Mouse (Mus musculus) lung, postnatal 0 days (tissue): ENCODE data around the gene Gse1. TPM values are rescaled to one million over a fixed set of nuclear protein-coding genes. Genes with fewer than 3 reads are reported as not detected.

Source experiments
- ATAC-seq: fragments of 200-750 bp; cut with Nextera tagmentation; 2 replicates; pipeline ENCODE4 v1.8.0; 2017; ENCODE audit warnings: moderate library complexity
- DNase-seq: peaks from one replicate; pipeline ENCODE4 v3.0.0-alpha.2; 2016; ENCODE audit warnings: low spot score
- H3K27ac ChIP-seq: fragments of 300-500 bp; sonication (generic); 2 replicates; pipeline ENCODE4 v1.5.1; 2014; ENCODE audit warnings: antibody characterized with exemption, mild to moderate bottlenecking, low read length, mixed read lengths
- H3K27me3 ChIP-seq: fragments of 300-500 bp; sonication (generic); replicated peaks from 2 replicates; pipeline ENCODE4 v1.6.1; 2014; ENCODE audit warnings: low read length, mixed read lengths; ENCODE audit not compliant: insufficient read depth
- H3K36me3 ChIP-seq: fragments of 300-500 bp; sonication (generic); 2 replicates; pipeline ENCODE4 v1.6.1; 2014; ENCODE audit warnings: low read length, mixed read lengths; ENCODE audit not compliant: insufficient read depth
- H3K4me1 ChIP-seq: fragments of 300-500 bp; sonication (generic); 2 replicates; pipeline ENCODE4 v1.6.1; 2014; ENCODE audit warnings: antibody characterized with exemption, low read depth, low read length, mixed read lengths; ENCODE audit not compliant: insufficient read depth
- H3K4me2 ChIP-seq: fragments of 300-500 bp; sonication (generic); replicated peaks from 2 replicates; pipeline ENCODE4 v1.6.1; 2014; ENCODE audit warnings: low read depth, mild to moderate bottlenecking, low read length, moderate library complexity, mixed read lengths
- H3K4me3 ChIP-seq: fragments of 300-500 bp; sonication (generic); 2 replicates; pipeline ENCODE4 v1.5.1; 2014; ENCODE audit warnings: low read depth, low read length
- H3K9ac ChIP-seq: fragments of 300-500 bp; sonication (generic); replicated peaks from 2 replicates; pipeline ENCODE4 v1.6.1; 2014; ENCODE audit warnings: low read depth, mild to moderate bottlenecking
- H3K9me3 ChIP-seq: fragments of 300-500 bp; sonication (generic); 2 replicates; pipeline ENCODE4 v1.6.1; 2016; ENCODE audit warnings: low read length, mixed read lengths
- CTCF ChIP-seq: IDR thresholded peaks from 2 replicates; pipeline ENCODE4 v1.5.1; 2016; ENCODE audit warnings: antibody characterized with exemption, mild to moderate bottlenecking
- EP300 ChIP-seq: IDR thresholded peaks from 2 replicates; pipeline ENCODE4 v1.6.1; 2016; ENCODE audit warnings: antibody characterized with exemption, mild to moderate bottlenecking, control low read depth
- WGBS: fragments of 180-500 bp; shearing (Covaris S2); extraction: QIAGEN DNeasy Blood & Tissue Kit; methylation state at CpG from one replicate; pipeline ENCODE4 v1.1.7; 2014; 5-methylcytosine and 5-hydroxymethylcytosine counted together
- polyA plus RNA-seq: library from polyadenylated mRNA; unstranded; fragments of >200 nt; fragmentation: Nextera tagmentation; extraction: Ambion mirVana; gene quantifications from 2 replicates; pipeline ENCODE4 v1.2.1, GENCODE M21; 2015

The Gse1 gene
- polyA plus RNA-seq, 1 experiment from 2014 or later = 9.9 TPM

DNA sequence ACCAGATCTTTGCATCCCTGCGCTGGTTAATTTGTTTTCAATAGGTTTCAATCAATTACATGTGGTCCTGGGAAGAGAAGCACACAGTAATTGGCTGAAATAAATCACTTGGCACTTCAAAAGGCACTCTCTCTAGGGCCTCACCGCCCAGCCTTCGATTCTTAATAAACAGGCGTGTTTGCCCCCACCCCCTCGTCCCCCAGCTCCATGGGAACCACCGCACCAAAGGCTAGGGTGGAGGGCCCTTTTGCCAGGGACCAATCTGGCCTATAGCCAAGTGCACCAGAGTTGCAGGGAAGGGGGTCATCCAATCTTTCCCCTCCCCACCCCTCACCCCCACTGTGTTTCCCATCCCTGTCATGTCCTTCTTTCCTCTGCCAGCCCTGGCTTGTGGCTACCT lies 219.9 kb downstream of the Gse1 start:
- WGBS = 68% methylated on average over 6 of the region's 6 CpGs

GRCm38 (mm10) chr8:120449139-120449538 lies 220.9 kb downstream of the Gse1 start:
- Histone ChIP-seq H3K4me1 (0 out of 2 replicates have a peak, but pooled peaks cover 5% of the 10 kb centered on the region), H3K4me3 (no peak overlapping the region), H3K9ac (no peak overlapping the region), H3K4me2 (no peak overlapping the region), H3K36me3 (no peaks in the 10 kb centered on the region), H3K27me3 (no peaks in the 10 kb centered on the region), H3K27ac (no peak overlapping the region), H3K9me3 (no peaks in the 10 kb centered on the region)
- 87% methylated on average over 4 of the region's 4 CpGs for WGBS
- ATAC-seq (no peak), DNase-seq (no peak)
- no peak for TF ChIP-seq EP300

More for the DNA sequence above, 219.9 kb downstream of the Gse1 start:
- ATAC-seq (no peak), DNase-seq (no peak)
- no peak overlapping the region for H3K4me3 ChIP-seq
- H3K36me3 ChIP-seq = no peaks in the 10 kb centered on the region
- no peaks in the 10 kb centered on the region for H3K27me3 ChIP-seq
- H3K4me1 ChIP-seq = 0 out of 2 replicates have a peak, but pooled peaks cover 5% of the 10 kb centered on the region
- H3K9ac ChIP-seq = no peak overlapping the region
- no peak overlapping the region for H3K4me2 ChIP-seq
- H3K9me3 ChIP-seq = no peaks in the 10 kb centered on the region
- TF ChIP-seq EP300 (no peak), CTCF (no peak)
- no peak overlapping the region for H3K27ac ChIP-seq

DNA sequence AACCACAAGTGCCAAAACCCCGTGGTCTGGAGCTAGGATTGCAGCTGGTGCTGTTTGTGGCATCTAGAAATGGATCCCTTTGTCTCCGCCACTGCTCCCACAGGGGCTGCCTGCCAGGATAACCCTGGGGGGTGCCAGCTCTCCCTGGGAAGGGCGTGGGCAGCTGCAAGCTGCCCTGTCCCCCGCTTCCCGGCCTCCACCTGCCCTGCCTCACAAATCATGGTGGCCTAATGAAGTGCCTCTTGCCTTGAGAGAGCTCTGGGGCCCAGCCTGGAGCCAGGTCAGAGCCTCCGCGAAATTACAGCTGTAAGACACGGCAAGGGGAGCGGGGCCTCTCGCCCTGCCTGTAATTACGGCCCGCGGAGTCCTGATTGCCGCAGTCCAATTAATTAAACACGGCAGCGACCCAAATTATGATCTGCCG lies 221.4 kb downstream of the Gse1 start:
- WGBS = 25% methylated on average over 17 of the region's 17 CpGs
- Histone ChIP-seq H3K4me2 (no peak overlapping the region), H3K27me3 (no peaks in the 10 kb centered on the region), H3K9ac (no peak overlapping the region), H3K27ac (no peak overlapping the region), H3K36me3 (no peaks in the 10 kb centered on the region), H3K9me3 (no peaks in the 10 kb centered on the region), H3K4me1 (0 out of 2 replicates have a peak, but pooled peaks cover 5% of the 10 kb centered on the region), H3K4me3 (no peak overlapping the region)
- ATAC-seq (no peak), DNase-seq (no peak)
- TF ChIP-seq CTCF = no peak
- no peak for TF ChIP-seq EP300

- no peaks in the 10 kb centered on the region for H3K27me3 ChIP-seq
- WGBS = 77% methylated on average over 2 of the region's 2 CpGs
- DNase-seq (no peak), ATAC-seq (no peak)
- no peaks in the 10 kb centered on the region for H3K36me3 ChIP-seq
- no peak overlapping the region for H3K4me2 ChIP-seq
- peaks cover 15% of the 10 kb centered on the region; the same call in 1 of the 2 replicates for H3K4me1 ChIP-seq
- H3K9me3 ChIP-seq = no peaks in the 10 kb centered on the region
- H3K9ac ChIP-seq = no peak overlapping the region
- no peak for TF ChIP-seq EP300
- TF ChIP-seq CTCF = no peak
- H3K4me3 ChIP-seq = no peak overlapping the region
- no peak overlapping the region for H3K27ac ChIP-seq
Observed at GRCm38 (mm10) chr8:120452111-120452510, 223.9 kb downstream of the Gse1 start.

GRCm38 (mm10) chr8:120454404-120454803 lies 226.1 kb downstream of the Gse1 start:
- Histone ChIP-seq H3K36me3 (no peaks in the 10 kb centered on the region), H3K27me3 (no peaks in the 10 kb centered on the region), H3K27ac (no peak overlapping the region), H3K9ac (no peak overlapping the region), H3K9me3 (no peaks in the 10 kb centered on the region), H3K4me2 (no peak overlapping the region), H3K4me3 (no peak overlapping the region), H3K4me1 (peaks cover 15% of the 10 kb centered on the region; the same call in 1 of the 2 replicates)
- DNase-seq (no peak), ATAC-seq (no peak)
- TF ChIP-seq EP300 (no peak), CTCF (no peak)
- 47% methylated on average over 6 of the region's 6 CpGs for WGBS

- no peak for TF ChIP-seq CTCF
- no peak for TF ChIP-seq EP300
- Histone ChIP-seq H3K4me1 (peaks cover 30% of the 10 kb centered on the region; the same call in 1 of the 2 replicates), H3K27me3 (no peaks in the 10 kb centered on the region), H3K4me3 (no peak overlapping the region), H3K4me2 (no peak overlapping the region), H3K9me3 (no peaks in the 10 kb centered on the region), H3K27ac (no peak overlapping the region), H3K9ac (no peak overlapping the region), H3K36me3 (no peaks in the 10 kb centered on the region)
- ATAC-seq = peak; percentile 16; the same call in 1 of the 2 replicates
- DNase-seq = no peak
- WGBS = 33% methylated on average over 6 of the region's 6 CpGs
Observed at GRCm38 (mm10) chr8:120460375-120460774, 232.1 kb downstream of the Gse1 start.

DNA sequence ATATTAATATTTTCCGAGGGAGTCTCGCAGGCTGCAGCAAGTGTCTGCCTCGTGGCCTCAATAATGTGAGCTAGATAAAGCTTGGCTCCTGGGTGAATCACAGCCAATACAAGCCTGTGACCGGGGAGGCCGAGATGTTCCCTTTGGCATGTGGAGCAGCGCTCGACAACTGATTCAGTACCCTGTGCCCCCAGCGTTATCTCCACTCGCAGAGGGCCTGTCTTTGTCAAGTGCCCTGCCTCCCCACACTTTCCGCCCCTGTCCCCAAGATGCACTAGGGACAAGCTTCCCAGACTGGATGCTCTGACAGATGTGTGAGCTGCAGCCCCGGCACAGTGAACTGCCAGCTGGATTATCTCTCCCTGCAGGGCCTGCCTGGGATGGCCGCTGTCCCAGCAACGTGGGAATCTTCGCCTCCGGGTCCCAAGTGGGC lies 233.9 kb downstream of the Gse1 start:
- Histone ChIP-seq H3K27ac (no peak overlapping the region), H3K27me3 (no peaks in the 10 kb centered on the region), H3K36me3 (no peaks in the 10 kb centered on the region), H3K9me3 (no peaks in the 10 kb centered on the region), H3K9ac (no peak overlapping the region), H3K4me1 (peaks cover 26% of the 10 kb centered on the region; the same call in 1 of the 2 replicates), H3K4me2 (no peak overlapping the region), H3K4me3 (no peak overlapping the region)
- ATAC-seq = peak; percentile 50
- TF ChIP-seq CTCF = no peak
- TF ChIP-seq EP300 = no peak
- DNase-seq = peak; percentile 79
- WGBS = 43% methylated on average over 15 of the region's 15 CpGs
